Mouse (Mus musculus) forelimb bud, embryonic 11.5 days (tissue): ENCODE measurements around the gene Kcnk18.

ENCODE experiments used
- DNase-seq: peaks from one replicate; pipeline ENCODE4 v3.0.0-alpha.2; 2012; ENCODE audit warnings: low read depth, low spot score

The Kcnk18 gene

GRCm38 (mm10) chr19:59282001-59282400, 63.0 kb downstream of the Kcnk18 start:
- DNase-seq = no peak
